Mouse (Mus musculus): ENCODE data around the gene Sprr2b. TPM values are rescaled to one million over a fixed set of nuclear protein-coding genes. Genes with fewer than 3 reads are reported as not detected.
"Not testable (repeated sequence)": the region's sequence is repeated elsewhere in the genome, so short reads cannot be mapped to it uniquely, and the experiment has no call there.

The Sprr2b gene
- polyA plus RNA-seq (2016; fragmentation: Nextera tagmentation; extraction: Ambion mirVana) = 0.25 TPM in 1 of 2 replicates, not detected in the other

DNA sequence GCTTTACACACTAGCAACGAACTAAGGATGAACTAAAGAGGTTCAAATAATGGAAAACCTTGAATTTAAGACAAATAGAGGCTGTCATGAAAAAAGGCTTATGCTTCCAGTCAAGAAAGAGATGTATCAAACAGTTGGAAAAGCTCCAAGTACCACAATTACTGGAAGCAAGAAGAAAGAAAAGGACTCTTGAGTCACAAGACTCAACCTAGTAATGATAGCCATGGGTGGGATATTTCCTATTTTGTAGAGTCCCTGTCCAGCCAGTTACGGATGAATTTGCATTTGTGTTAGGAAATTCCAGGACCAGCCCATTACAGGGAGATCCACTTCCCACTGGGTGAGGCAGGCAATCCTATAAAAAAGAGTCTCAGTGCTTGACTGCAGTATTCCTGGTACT lies at the start of gene Sprr2b:
Gene Sprr2b, plus strand, starts transcription at position 301 of the 400 bp plus-strand sequence.
- Histone ChIP-seq H3K27ac (no peak within 1 kb of the TSS), H3K27me3 (replicated peaks) (no peaks in the 10 kb centered on the region), H3K4me3 (no peak within 1 kb of the TSS), H3K36me3 (no peaks in the 10 kb centered on the region), H3K9me3 (no peaks in the 10 kb centered on the region), H3K4me1 (no peaks in the 10 kb centered on the region), H3K4me2 (replicated peaks) (no peak within 1 kb of the TSS), H3K9ac (no peak within 1 kb of the TSS)
- ATAC-seq (ENCODE audit: low FRiP score, low read depth) = no peak
- WGBS = 77% methylated on average over 2 of the region's 2 CpGs

DNA sequence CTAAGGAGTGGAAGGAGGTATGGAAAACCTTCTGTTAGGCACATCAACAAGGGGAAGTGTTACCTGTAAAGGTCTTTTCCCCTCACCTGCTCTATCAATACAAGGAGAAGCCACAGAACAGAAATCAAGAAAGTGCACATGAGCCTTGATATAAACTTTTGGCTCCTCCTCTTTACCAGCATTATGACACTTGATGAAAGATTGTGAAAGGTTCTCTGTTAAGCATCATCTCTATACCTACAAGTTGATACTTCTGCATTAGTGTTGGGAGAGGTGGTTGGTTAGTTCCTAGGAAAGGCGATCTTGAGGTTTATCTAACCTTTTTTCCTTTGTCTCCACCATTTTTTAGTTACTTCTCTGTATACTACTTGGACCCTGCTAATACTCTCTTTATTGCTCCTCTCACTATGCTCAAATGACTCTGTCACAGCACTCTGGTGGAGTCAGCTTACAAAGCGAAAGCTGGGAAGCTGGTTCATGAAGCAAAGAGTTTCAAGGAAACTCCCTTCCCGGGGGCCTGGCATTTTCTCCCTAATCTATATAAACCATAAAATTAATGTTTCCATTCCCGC lies 44.9 kb upstream of the Sprr2b start:
- H3K4me2 ChIP-seq (replicated peaks); ATAC-seq (ENCODE audit: low FRiP score, low read depth): not testable (repeated sequence)
- WGBS = no CpG with 5 or more reads among the region's 4 CpGs

DNA sequence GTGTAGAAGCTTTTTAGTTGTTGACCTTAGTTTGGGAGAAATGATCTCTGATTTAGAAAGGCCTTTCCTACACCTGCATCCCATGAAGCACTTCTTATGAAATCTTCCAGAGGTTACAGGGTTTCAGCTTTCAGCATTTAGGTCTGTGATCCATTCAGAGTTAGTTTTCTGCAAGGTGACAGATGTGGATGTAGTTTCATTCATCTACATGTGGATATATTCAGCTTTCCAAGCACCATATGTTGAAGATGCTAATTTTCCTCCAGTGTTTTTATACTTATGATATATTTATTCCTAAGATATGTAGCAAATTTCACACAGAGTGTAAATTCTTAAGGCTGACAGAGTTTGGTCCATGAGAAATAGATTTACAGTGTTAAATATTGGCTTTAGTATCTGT lies 42.9 kb upstream of the Sprr2b start:
- not testable (repeated sequence) for H3K9ac ChIP-seq; ATAC-seq (ENCODE audit: low FRiP score, low read depth)

More for the DNA sequence above, 44.9 kb upstream of the Sprr2b start:
- H3K36me3 ChIP-seq; H3K4me1 ChIP-seq; H3K9ac ChIP-seq; H3K9me3 ChIP-seq; H3K27me3 ChIP-seq (replicated peaks); H3K27ac ChIP-seq; H3K4me3 ChIP-seq: not testable (repeated sequence)

DNA sequence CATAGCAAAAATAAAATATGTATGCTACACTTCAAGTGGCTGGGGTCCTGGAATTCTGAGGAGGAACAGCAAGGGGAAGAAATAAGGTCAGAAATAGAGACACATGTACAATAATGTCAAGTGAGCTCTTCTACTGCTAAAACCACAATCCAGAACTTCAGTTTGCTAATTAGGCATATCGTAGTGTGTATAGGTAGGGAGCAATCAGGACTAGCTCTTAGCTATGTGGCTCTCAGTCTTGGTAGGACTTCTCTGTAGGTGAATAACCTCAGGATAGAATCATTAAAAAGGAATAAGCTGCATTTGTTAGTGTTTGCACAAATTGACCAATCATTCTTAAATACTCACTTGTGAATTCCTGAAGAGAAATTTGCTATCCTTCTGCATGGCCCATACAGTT lies 42.4 kb upstream of the Sprr2b start:
- not testable (repeated sequence) for ATAC-seq (ENCODE audit: low FRiP score, low read depth); H3K27ac ChIP-seq; H3K27me3 ChIP-seq (replicated peaks); H3K4me1 ChIP-seq; H3K36me3 ChIP-seq; H3K4me2 ChIP-seq (replicated peaks); H3K4me3 ChIP-seq; H3K9me3 ChIP-seq; H3K9ac ChIP-seq
- WGBS = no CpG with 5 or more reads among the region's 1 CpGs

More for the DNA sequence above, 42.9 kb upstream of the Sprr2b start:
- not testable (repeated sequence) for H3K36me3 ChIP-seq; H3K9me3 ChIP-seq; H3K4me3 ChIP-seq; H3K4me2 ChIP-seq (replicated peaks); H3K4me1 ChIP-seq; H3K27me3 ChIP-seq (replicated peaks); H3K27ac ChIP-seq

DNA sequence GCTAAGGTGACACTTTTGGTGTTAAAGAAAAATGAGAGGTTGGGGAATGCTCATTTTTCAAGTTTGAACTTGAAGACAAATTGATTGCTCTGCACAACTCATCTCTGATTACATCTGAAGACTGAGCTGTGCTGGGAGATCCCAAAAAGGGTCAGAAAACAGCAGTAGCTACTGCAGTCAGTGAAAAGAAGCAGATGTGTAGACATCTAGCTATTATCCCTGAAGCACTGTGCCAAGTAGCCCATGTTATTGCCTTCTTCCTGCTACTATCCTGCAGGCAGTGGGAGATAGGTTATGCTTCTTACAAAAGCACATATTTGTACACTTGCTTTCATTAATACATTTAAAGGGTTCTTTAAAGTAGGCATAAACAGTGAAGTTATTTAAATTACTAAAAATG lies 36.8 kb upstream of the Sprr2b start:
- not testable (repeated sequence) for H3K4me3 ChIP-seq; ATAC-seq (ENCODE audit: low FRiP score, low read depth); H3K4me1 ChIP-seq; H3K4me2 ChIP-seq (replicated peaks); H3K27ac ChIP-seq; H3K27me3 ChIP-seq (replicated peaks); H3K9ac ChIP-seq; H3K36me3 ChIP-seq; H3K9me3 ChIP-seq

DNA sequence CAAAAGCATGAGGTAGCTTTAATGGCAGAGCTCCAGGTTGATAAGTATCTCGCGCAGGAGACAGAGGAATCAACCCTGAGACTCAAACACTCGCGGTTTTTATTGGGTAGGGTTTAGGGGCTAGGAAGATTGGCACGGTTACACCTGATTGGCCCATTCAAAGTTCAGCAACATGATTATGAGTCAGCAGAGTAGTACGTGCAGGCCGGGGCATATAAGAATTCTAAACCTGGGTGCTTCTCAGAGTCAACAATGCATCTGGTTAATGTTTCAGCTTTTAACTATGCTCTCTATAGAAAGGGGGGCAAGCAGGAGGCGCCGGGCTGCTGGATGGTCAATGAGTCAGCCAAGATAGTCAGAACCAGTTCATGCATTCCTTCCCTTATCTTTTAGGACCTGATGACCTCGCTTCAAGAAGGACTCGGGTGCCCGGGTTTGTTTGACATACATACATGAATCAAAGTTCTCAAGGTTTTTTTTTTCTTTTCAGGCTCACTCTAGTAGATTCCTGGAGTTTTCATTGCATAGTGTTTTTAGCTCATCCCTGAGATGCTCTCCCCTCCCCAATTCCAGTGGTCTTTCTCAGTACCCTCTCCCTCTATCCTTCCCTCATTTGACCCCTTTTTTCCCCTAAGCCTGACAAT lies 35.3 kb upstream of the Sprr2b start:
- not testable (repeated sequence) for H3K27ac ChIP-seq; H3K4me1 ChIP-seq; H3K4me3 ChIP-seq; H3K9ac ChIP-seq; H3K36me3 ChIP-seq; H3K9me3 ChIP-seq; H3K27me3 ChIP-seq (replicated peaks); ATAC-seq (ENCODE audit: low FRiP score, low read depth); H3K4me2 ChIP-seq (replicated peaks)
- WGBS = 84% methylated on average over 5 of the region's 12 CpGs

DNA sequence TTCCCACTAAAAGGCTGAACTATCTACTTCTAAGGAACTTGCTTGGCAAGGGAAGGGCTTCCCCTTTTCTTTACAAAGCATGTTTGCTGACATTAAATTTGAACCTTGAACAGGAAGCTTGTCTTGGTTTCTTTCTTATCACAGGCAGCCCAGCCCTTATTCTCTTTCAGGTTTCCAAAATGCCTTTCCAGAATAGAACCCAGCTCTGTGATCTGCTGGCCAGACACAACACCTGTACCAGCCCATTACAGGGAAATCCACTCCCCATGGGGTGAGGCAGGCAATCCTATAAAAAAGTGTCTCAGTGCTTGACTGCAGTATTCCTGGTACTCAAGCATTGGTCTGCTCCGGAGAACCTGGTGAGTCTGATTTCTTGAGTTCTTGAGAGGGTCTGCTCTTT lies 31.3 kb upstream of the Sprr2b start, which contains the start of gene Sprr2a3:
Gene Sprr2a3, plus strand, starts transcription at position 317 of the 400 bp plus-strand sequence.
- H3K4me1 ChIP-seq; H3K4me3 ChIP-seq; H3K9me3 ChIP-seq; H3K9ac ChIP-seq; ATAC-seq (ENCODE audit: low FRiP score, low read depth); H3K36me3 ChIP-seq; H3K27ac ChIP-seq; H3K27me3 ChIP-seq (replicated peaks); H3K4me2 ChIP-seq (replicated peaks): not testable (repeated sequence)
- WGBS = 93% methylated on average over 1 of the region's 1 CpGs

DNA sequence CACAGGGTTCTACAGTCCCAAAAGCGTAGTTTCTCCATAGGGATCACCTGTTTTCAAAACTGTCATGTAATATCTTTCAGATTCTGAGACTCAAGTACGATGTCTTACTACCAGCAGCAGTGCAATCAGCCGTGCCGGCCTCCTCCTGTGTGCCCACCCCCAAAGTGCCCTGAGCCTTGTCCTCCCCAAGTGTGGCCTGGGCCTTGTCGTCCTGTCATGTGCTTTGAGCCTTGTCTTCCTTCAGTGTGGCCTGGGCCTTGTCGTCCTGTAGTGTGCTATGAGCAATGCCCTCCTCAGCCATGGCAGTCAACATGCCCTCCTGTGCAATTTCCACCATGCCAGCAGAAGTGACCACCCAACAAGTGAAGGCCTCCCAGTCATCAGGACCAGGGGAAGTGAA lies 27.9 kb upstream of the Sprr2b start:
- 79% methylated on average over 6 of the region's 6 CpGs for WGBS
- not testable (repeated sequence) for H3K9me3 ChIP-seq; H3K27ac ChIP-seq; H3K36me3 ChIP-seq; H3K9ac ChIP-seq; ATAC-seq (ENCODE audit: low FRiP score, low read depth); H3K4me1 ChIP-seq; H3K27me3 ChIP-seq (replicated peaks); H3K4me3 ChIP-seq; H3K4me2 ChIP-seq (replicated peaks)

DNA sequence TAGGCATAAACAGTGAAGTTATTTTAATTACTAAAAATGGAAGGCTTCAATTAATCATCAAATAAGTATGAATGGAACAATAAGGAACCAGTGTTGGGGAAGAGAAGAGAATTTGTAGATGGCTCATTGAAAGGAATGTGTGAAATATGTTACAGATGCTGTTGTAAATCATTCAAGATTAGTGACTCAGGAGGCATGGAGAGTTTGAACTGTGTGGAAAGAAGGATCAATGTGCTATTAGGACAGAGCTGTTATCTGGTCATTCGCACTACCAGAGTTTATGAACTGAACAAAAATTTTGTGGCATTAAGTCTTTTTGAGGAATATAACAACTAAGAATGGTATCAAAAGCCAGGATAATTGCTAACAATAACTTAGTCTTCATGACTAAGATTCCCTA lies 9.0 kb upstream of the Sprr2b start:
- ATAC-seq (ENCODE audit: low FRiP score, low read depth) = no peak
- Histone ChIP-seq H3K4me2 (replicated peaks) (no peak overlapping the region), H3K9ac (no peak overlapping the region), H3K9me3 (no peaks in the 10 kb centered on the region), H3K4me3 (no peak overlapping the region), H3K36me3 (no peaks in the 10 kb centered on the region), H3K27ac (no peak overlapping the region), H3K27me3 (replicated peaks) (no peaks in the 10 kb centered on the region), H3K4me1 (no peaks in the 10 kb centered on the region)
- 97% methylated on average over 1 of the region's 1 CpGs for WGBS

DNA sequence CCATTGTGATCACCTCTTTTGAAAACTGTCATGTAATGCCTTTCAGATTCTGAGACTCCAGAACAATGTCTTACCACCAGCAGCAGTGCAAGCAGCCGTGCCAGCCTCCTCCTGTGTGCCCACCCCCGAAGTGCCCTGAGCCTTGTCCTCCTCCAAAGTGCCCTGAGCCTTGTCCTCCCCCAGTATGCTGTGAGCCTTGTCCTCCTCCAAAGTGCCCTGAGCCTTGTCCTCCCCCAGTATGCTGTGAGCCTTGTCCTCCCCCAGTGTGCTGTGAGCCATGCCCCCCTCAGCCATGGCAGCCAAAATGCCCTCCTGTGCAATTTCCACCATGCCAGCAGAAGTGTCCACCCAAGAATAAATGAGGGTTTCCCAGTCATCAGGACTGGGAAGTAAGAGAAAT lies 964 bp downstream of the Sprr2b start:
- no peak overlapping the region for H3K9ac ChIP-seq
- ATAC-seq (ENCODE audit: low FRiP score, low read depth) = no peak
- no peaks in the 10 kb centered on the region for H3K36me3 ChIP-seq
- no peaks in the 10 kb centered on the region for H3K9me3 ChIP-seq
- no peaks in the 10 kb centered on the region for H3K4me1 ChIP-seq
- no peak overlapping the region for H3K4me2 ChIP-seq (replicated peaks)
- no peak overlapping the region for H3K4me3 ChIP-seq
- H3K27ac ChIP-seq = no peak overlapping the region
- WGBS = 84% methylated on average over 2 of the region's 2 CpGs
- no peaks in the 10 kb centered on the region for H3K27me3 ChIP-seq (replicated peaks)

DNA sequence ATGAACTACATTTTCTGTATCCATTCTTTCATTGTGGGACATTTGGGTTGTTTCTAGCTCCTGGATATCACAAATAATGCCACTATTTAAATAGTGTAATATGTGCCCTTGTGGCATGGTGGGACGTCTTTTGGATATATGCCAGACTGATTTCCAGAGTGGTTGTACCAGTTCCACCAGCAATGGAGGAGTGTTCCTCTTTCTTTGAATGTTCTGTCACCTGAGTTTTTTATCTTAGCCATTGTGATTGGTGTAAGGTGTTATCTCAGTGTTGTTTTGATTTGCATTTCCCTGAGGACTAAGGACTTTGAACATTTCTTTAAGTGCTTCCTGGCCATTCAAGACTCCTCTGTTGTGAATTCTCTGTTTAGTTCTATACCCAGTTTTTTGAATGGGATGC lies 19.9 kb downstream of the Sprr2b start:
- WGBS = 82% methylated on average over 1 of the region's 1 CpGs
- no peak overlapping the region for H3K4me3 ChIP-seq
- no peak for ATAC-seq (ENCODE audit: low FRiP score, low read depth)
- no peak overlapping the region for H3K9ac ChIP-seq
- no peaks in the 10 kb centered on the region for H3K27me3 ChIP-seq (replicated peaks)
- no peaks in the 10 kb centered on the region for H3K9me3 ChIP-seq
- H3K4me1 ChIP-seq = no peaks in the 10 kb centered on the region
- H3K4me2 ChIP-seq (replicated peaks) = no peak overlapping the region
- no peaks in the 10 kb centered on the region for H3K36me3 ChIP-seq
- no peak overlapping the region for H3K27ac ChIP-seq

DNA sequence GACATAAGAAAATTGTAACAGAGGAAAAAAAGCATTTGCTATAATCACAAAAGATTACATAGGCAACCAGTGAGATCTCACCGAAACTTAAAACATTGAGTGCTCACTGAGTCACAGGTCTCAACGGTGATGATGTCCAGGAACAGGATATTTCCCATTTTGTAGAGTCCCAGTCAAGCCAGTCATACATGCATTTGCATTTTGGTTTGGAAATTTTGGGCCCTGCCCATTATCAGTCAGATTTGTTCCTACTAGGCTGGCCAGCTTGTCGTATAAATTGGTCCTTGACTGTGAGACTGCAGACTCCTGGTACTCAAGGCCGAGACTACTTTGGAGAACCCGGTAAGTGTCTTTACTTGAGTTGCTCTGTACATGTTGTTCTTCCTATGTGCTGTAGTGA lies 22.4 kb downstream of the Sprr2b start, which contains the start of gene Sprr2d:
Gene Sprr2d, plus strand, starts transcription at position 301 of the 400 bp plus-strand sequence.
- H3K4me1 ChIP-seq = no peaks in the 10 kb centered on the region
- no peaks in the 10 kb centered on the region for H3K9me3 ChIP-seq
- no peaks in the 10 kb centered on the region for H3K36me3 ChIP-seq
- no peak for ATAC-seq (ENCODE audit: low FRiP score, low read depth)
- 93% methylated on average over 5 of the region's 5 CpGs for WGBS
- H3K4me3 ChIP-seq = no peak within 1 kb of the TSS
- H3K9ac ChIP-seq = no peak within 1 kb of the TSS
- no peak within 1 kb of the TSS for H3K27ac ChIP-seq
- no peak within 1 kb of the TSS for H3K4me2 ChIP-seq (replicated peaks)
- H3K27me3 ChIP-seq (replicated peaks) = no peaks in the 10 kb centered on the region

DNA sequence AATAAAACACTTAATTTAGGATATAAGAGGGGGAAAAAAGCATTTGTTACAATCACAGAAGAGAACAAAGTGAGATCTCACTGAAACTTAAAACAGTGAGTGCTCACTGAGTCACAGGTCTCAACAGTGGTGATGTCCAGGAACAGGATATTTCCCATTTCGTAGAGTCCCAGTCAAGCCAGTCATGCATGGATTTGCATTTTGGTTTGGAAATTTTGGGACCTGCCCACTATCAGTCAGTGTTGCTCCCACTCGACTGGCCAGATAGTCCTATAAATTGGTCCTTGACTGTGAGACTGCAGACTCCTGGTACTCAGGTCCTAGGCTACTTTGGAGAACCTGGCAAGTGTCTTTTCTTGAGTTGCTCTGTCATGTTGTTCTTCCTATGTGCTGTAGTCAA lies 35.4 kb downstream of the Sprr2b start, which contains the start of gene Sprr2e:
Gene Sprr2e, plus strand, starts transcription at position 301 of the 400 bp plus-strand sequence.
- no peak for ATAC-seq (ENCODE audit: low FRiP score, low read depth)
- WGBS = 90% methylated on average over 2 of the region's 2 CpGs

More for the DNA sequence above, 35.4 kb downstream of the Sprr2b start, which contains the start of gene Sprr2e:
- Histone ChIP-seq H3K9me3 (no peaks in the 10 kb centered on the region), H3K9ac (no peak within 1 kb of the TSS), H3K27me3 (replicated peaks) (no peaks in the 10 kb centered on the region), H3K4me1 (no peaks in the 10 kb centered on the region), H3K4me2 (replicated peaks) (no peak within 1 kb of the TSS), H3K27ac (no peak within 1 kb of the TSS), H3K36me3 (no peaks in the 10 kb centered on the region), H3K4me3 (no peak within 1 kb of the TSS)

Data from neural tube, embryonic 12.5 days (tissue).